Mouse (Mus musculus) heart, embryonic 13.5 days (tissue): ENCODE measurements around the gene Fgd3. TPM values are rescaled to one million over a fixed set of nuclear protein-coding genes. Genes with fewer than 3 reads are reported as not detected.

Experiments used
- ATAC-seq: fragments of 200-750 bp; cut with Nextera tagmentation; 2 replicates; pipeline ENCODE4 v1.8.0; 2017; ENCODE audit warnings: moderate TSS enrichment; ENCODE audit not compliant: insufficient number of reproducible peaks, low FRiP score, low TSS enrichment; ENCODE audit errors: extremely low read depth
- H3K27ac ChIP-seq: fragments of 300-500 bp; sonication (generic); replicated peaks from 2 replicates; pipeline ENCODE4 v1.5.1; 2015; ENCODE audit warnings: moderate library complexity, mild to moderate bottlenecking, inconsistent platforms
- H3K27me3 ChIP-seq: fragments of 300-500 bp; sonication (generic); replicated peaks from 2 replicates; pipeline ENCODE4 v1.6.1; 2015; ENCODE audit warnings: mild to moderate bottlenecking, inconsistent platforms
- H3K36me3 ChIP-seq: fragments of 300-500 bp; sonication (generic); 2 replicates; pipeline ENCODE4 v1.6.1; 2015; ENCODE audit warnings: mild to moderate bottlenecking, inconsistent platforms
- H3K4me1 ChIP-seq: fragments of 300-500 bp; sonication (generic); 2 replicates; pipeline ENCODE4 v1.6.1; 2015; ENCODE audit warnings: inconsistent platforms
- H3K4me2 ChIP-seq: fragments of 300-500 bp; sonication (generic); 2 replicates; pipeline ENCODE4 v1.6.1; 2015; ENCODE audit warnings: inconsistent platforms, mild to moderate bottlenecking, moderate library complexity
- H3K4me3 ChIP-seq: fragments of 300-500 bp; sonication (generic); 2 replicates; pipeline ENCODE4 v1.5.1; 2015; ENCODE audit warnings: moderate library complexity, mild to moderate bottlenecking, inconsistent platforms
- H3K9ac ChIP-seq: fragments of 300-500 bp; sonication (generic); 2 replicates; pipeline ENCODE4 v1.6.1; 2015; ENCODE audit warnings: inconsistent platforms, mild to moderate bottlenecking, moderate library complexity
- H3K9me3 ChIP-seq: fragments of 300-500 bp; sonication (generic); 2 replicates; pipeline ENCODE4 v1.6.1; 2016; ENCODE audit warnings: inconsistent platforms
- WGBS: fragments of 180-500 bp; shearing (Covaris S2); methylation state at CpG from one replicate; pipeline ENCODE4 v1.1.7; 2015; ENCODE audit warnings: mixed read lengths; 5-methylcytosine and 5-hydroxymethylcytosine counted together
- polyA plus RNA-seq: library from polyadenylated mRNA; unstranded; fragments of >200 nt; fragmentation: Nextera tagmentation; extraction: Ambion mirVana; gene quantifications from 2 replicates; pipeline ENCODE4 v1.2.1, GENCODE M21; 2015

The Fgd3 gene
- polyA plus RNA-seq, 1 experiment from 2014 or later: 0.05 TPM

DNA sequence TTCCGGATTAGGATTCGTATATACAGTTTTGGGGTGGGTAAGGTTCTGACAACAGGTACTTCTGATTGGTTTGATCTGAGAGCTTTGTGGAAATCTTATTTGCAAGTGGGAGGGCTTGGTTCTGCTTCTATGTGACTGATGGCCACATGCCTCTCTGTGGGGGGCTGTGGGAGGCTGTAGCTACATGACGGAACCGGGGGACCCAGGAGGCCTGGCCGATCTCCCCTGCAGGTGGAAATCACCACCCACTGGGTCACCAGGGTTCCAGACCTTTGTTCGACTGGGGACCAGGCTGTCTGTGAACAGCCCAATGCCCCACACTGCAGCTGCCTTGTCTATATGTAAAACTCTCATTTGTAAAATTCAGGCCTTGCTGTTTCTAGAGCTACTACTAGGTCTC lies 95.4 kb downstream of the Fgd3 start:
- WGBS: 22% methylated on average over 6 of the region's 6 CpGs
- H3K4me2 ChIP-seq: peak overlapping the region; percentile 45

DNA sequence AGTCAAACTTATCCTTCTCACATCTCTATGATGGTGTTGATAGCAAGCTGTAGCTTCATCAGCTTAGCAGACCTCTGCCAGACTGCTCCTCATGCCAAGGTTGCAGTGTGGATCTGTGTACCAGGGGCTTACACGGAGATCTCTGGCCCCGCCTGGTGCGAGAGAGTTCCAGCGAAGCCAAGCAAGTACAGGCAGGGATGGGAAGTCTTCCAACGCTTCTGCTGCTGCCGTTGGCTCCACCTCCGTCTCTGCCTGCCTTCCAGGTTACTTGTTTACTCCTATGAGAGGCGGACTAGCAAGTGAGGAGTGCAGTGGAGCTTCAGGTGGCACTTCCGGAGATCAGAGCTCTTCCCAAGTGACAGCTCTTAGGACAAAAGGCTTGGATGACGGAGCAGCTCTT lies 95.8 kb downstream of the Fgd3 start:
- WGBS: 11% methylated on average over 10 of the region's 10 CpGs

More for the DNA sequence above, 95.4 kb downstream of the Fgd3 start:
- Histone ChIP-seq H3K4me3 (no peak overlapping the region), H3K36me3 (no peaks in the 10 kb centered on the region), H3K27ac (no peak overlapping the region), H3K9ac (peak overlapping the region; percentile 21; the same call in 1 of the 2 replicates), H3K27me3 (peaks cover 29% of the 10 kb centered on the region), H3K9me3 (0 out of 2 replicates have a peak, but pooled peaks cover 4% of the 10 kb centered on the region), H3K4me1 (no peaks in the 10 kb centered on the region; the same call in 1 of the 2 replicates)
- no peak for ATAC-seq

DNA sequence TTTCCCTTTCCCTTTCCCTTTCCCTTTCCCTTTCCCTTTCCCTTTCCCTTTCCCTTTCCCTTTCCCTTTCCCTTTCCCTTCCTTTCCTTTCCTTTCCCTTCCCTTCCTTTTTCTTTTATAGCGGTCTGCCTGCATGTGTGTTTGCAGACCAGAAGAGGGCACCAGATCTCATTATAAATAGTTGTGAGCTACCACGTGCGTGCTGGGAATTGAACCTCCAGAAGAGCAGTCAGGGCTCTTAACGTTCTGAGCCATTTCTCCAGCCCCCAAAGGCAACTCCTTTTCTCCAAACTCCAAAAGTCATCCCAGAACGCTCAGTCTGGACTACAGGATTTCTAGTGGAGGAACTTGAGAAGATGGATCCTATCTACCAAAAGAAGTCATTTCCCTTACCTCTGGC lies 99.2 kb downstream of the Fgd3 start:
- no peaks in the 10 kb centered on the region for H3K36me3 ChIP-seq
- no peak overlapping the region for H3K4me2 ChIP-seq
- H3K27ac ChIP-seq: no peak overlapping the region
- peaks cover 10% of the 10 kb centered on the region for H3K4me1 ChIP-seq
- peaks cover 30% of the 10 kb centered on the region for H3K27me3 ChIP-seq
- H3K9ac ChIP-seq: no peak overlapping the region
- no peak overlapping the region for H3K4me3 ChIP-seq
- 14% methylated on average over 5 of the region's 5 CpGs for WGBS
- no peak for ATAC-seq
- 0 out of 2 replicates have a peak, but pooled peaks cover 4% of the 10 kb centered on the region for H3K9me3 ChIP-seq

More for the DNA sequence above, 95.8 kb downstream of the Fgd3 start:
- no peak overlapping the region for H3K4me3 ChIP-seq
- H3K27ac ChIP-seq: no peak overlapping the region
- peaks cover 30% of the 10 kb centered on the region for H3K27me3 ChIP-seq
- peak overlapping the region; percentile 21; the same call in 1 of the 2 replicates for H3K9ac ChIP-seq
- no peaks in the 10 kb centered on the region; the same call in 1 of the 2 replicates for H3K4me1 ChIP-seq
- no peak for ATAC-seq
- 0 out of 2 replicates have a peak, but pooled peaks cover 4% of the 10 kb centered on the region for H3K9me3 ChIP-seq
- no peaks in the 10 kb centered on the region for H3K36me3 ChIP-seq
- H3K4me2 ChIP-seq: peak overlapping the region; percentile 45

DNA sequence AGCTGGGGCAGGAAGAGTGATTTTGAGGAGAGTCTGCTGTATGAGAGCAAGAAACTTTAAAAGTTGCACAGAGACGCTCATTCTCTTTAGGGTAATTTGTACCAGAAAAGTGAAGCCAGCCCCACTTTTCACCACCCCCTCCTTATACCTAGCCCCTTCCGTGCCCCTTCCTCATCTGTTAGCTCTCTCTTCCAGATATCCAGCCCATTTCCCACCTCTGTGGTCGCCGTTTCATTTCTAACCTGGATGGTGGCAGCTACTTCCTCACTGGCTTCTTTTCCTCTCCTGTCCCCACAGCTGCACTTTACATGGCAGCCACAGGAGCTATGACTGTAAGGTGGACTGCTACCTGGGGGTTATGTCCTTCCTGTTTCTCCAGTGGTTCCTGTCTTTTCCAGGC lies 100.7 kb downstream of the Fgd3 start:
- H3K4me1 ChIP-seq: peaks cover 19% of the 10 kb centered on the region
- no peaks in the 10 kb centered on the region for H3K36me3 ChIP-seq
- H3K27ac ChIP-seq: no peak overlapping the region
- no peak overlapping the region for H3K9ac ChIP-seq
- H3K9me3 ChIP-seq: 0 out of 2 replicates have a peak, but pooled peaks cover 4% of the 10 kb centered on the region
- no peak overlapping the region for H3K4me3 ChIP-seq
- no peak overlapping the region for H3K4me2 ChIP-seq
- ATAC-seq: no peak
- WGBS: 71% methylated on average over 4 of the region's 4 CpGs
- H3K27me3 ChIP-seq: peaks cover 22% of the 10 kb centered on the region

DNA sequence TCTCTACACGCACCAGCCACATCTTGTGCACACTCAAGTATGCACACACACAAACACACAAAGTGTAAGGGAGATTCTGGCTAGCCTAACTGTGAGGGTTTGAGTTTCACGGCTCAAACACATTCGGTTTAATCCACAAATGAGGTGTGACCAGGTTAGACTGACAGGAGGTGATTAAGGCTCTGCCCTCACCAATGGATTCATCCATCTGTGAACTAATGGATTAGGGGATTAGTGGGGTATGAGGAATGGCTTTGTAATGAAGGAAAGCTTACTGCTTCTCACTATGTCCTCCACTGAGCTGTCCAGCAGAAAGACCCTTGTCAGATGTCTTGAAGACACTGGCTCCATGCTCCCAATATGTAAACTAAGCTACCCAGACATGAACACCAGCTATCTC lies 101.5 kb downstream of the Fgd3 start:
- Histone ChIP-seq H3K4me2 (no peak overlapping the region), H3K27me3 (peaks cover 15% of the 10 kb centered on the region), H3K36me3 (no peaks in the 10 kb centered on the region), H3K4me1 (peaks cover 26% of the 10 kb centered on the region), H3K9me3 (0 out of 2 replicates have a peak, but pooled peaks cover 4% of the 10 kb centered on the region), H3K9ac (no peak overlapping the region), H3K27ac (no peak overlapping the region), H3K4me3 (no peak overlapping the region)
- 53% methylated on average over 3 of the region's 3 CpGs for WGBS
- no peak for ATAC-seq

DNA sequence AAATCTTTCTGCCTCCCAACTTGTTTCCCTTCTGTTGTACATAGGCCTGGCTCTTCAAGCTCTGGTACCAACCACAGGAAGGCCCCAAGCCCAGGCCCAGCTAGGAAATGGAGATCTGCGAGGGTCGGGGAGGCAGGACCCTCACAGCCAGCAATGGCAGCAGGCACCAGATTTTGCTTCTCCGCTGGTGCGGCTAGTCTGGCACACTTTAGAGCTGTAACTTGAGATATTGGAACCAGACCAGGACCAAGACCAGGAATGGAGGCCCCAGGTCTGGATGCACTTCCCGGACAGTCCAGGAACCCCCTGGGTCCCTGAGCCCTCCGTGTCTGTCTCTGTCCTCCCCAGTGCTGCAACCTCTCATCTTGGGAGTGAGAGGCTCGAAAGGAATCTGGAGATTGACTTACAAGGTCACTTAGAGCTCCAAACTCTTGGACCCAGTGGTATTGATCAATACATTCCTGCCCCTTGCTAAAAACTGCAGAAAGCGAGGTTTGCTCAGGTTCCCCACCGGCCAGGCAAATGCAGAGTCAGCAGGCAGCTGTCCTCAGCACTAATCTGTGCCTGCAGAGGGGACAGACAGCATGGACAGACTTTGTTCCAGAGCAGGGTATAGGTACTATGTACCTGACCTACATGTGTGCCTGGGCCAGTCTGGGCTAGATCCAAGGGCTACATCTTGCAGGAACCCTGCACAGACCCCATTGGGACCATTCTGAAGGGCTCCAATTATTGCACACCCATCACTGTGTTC lies 103.1 kb downstream of the Fgd3 start:
- 52% methylated on average over 9 of the region's 9 CpGs for WGBS
- Histone ChIP-seq H3K27me3 (peaks cover 3% of the 10 kb centered on the region; the same call in 1 of the 2 replicates), H3K27ac (peak overlapping the region; percentile 89), H3K4me2 (peak overlapping the region; percentile 74), H3K9me3 (0 out of 2 replicates have a peak, but pooled peaks cover 4% of the 10 kb centered on the region), H3K4me1 (peaks cover 40% of the 10 kb centered on the region), H3K9ac (peak overlapping the region; percentile 90; the same call in 1 of the 2 replicates), H3K36me3 (no peaks in the 10 kb centered on the region), H3K4me3 (no peak overlapping the region)
- no peak for ATAC-seq

DNA sequence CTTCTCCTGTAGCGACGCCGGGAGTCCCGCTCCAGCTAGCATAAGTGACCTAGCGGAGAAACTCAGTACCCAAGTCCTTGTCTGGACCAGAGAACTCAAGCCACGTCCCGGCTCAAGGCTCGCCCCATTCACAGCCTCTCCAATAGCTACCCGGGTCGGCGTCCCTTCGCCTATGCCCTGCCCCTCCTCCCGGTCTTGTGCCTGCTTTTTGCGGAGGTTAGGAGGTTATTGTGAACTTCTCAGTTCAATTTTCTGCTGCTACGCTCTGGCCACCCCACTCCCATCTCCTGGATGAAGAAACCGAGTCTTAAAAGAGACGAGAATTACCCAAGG lies 103.9 kb downstream of the Fgd3 start:
- 0 out of 2 replicates have a peak, but pooled peaks cover 3% of the 10 kb centered on the region for H3K27me3 ChIP-seq
- peak overlapping the region; percentile 90 for H3K9ac ChIP-seq
- 4% methylated on average over 17 of the region's 17 CpGs for WGBS
- peak overlapping the region; percentile 89 for H3K27ac ChIP-seq
- H3K36me3 ChIP-seq: no peaks in the 10 kb centered on the region
- H3K4me2 ChIP-seq: peak overlapping the region; percentile 74
- H3K4me3 ChIP-seq: peak overlapping the region; percentile 80
- peaks cover 48% of the 10 kb centered on the region for H3K4me1 ChIP-seq
- H3K9me3 ChIP-seq: 0 out of 2 replicates have a peak, but pooled peaks cover 3% of the 10 kb centered on the region
- ATAC-seq: peak; percentile 27; the same call in 1 of the 2 replicates

DNA sequence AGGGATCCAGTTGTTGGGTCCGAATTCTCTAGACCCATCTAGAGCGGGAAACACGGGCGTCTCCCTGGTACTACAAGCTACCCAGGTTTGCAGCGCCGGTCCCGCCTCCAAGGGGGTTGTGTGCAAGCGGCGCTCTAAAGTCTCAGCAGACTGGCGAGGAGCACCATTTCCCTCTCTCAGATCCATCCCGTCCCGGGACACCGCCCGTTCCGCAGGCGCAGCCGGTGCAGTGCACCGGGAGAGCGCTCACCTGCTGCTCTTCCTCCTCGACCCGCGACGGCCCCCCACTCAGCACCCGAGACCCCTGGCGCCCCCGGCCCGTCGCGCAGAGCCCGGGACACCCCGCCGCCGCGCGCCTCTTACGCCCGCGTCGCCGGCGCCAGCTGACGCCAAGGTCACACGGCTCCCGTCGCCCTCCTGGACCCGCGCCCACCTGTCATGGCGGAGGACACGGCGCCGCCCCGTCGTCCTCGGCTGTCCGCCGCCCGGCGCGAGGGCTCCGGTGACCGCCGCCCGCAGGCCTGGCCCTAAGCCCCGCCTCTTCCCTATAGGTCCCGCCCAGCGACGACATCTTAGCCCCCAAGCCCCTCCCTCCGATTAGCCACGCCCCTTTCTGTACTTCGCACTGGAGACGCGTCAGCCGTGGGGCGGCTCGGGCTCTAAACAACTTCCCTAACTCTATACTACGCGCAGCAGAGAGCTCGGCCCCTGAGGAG lies 104.4 kb downstream of the Fgd3 start, which contains the start of gene Card19:
TSS of gene Card19 (minus strand) at position 534 of the 716 bp plus-strand sequence.
- Histone ChIP-seq H3K4me3 (peak within 1 kb of the TSS; percentile 80), H3K9ac (peak within 1 kb of the TSS; percentile 90), H3K9me3 (no peaks in the 10 kb centered on the region), H3K36me3 (no peaks in the 10 kb centered on the region), H3K4me1 (peaks cover 53% of the 10 kb centered on the region), H3K27ac (peak within 1 kb of the TSS; percentile 89), H3K27me3 (0 out of 2 replicates have a peak, but pooled peaks cover 3% of the 10 kb centered on the region), H3K4me2 (peak within 1 kb of the TSS; percentile 74)
- ATAC-seq: peak; percentile 78
- WGBS: under 1% methylated on average over 76 of the region's 78 CpGs

DNA sequence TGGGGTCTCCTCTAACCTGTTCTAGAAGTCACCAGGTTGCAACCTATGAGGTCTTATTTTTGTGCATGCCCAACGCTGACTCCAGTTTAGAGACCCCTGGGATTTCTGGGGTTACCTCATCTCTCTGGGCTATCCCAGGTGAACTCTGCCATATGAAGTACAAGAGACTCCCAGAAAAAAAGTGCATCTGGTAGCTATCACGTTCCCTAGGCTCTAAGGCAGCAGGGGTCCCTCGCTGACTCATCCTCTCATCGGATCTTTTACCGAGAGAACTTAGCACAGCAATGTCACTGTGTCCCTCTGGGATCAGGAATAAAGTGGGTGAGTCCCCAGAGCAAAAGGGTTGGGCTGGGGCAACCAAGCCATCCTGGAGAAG lies 105.0 kb downstream of the Fgd3 start:
- Histone ChIP-seq H3K27ac (peak overlapping the region; percentile 89), H3K9me3 (no peaks in the 10 kb centered on the region), H3K9ac (peak overlapping the region; percentile 90), H3K4me3 (peak overlapping the region; percentile 80), H3K4me1 (peaks cover 57% of the 10 kb centered on the region), H3K36me3 (no peaks in the 10 kb centered on the region), H3K27me3 (0 out of 2 replicates have a peak, but pooled peaks cover 3% of the 10 kb centered on the region), H3K4me2 (peak overlapping the region; percentile 74)
- no peak for ATAC-seq
- WGBS: 6% methylated on average over 5 of the region's 5 CpGs

DNA sequence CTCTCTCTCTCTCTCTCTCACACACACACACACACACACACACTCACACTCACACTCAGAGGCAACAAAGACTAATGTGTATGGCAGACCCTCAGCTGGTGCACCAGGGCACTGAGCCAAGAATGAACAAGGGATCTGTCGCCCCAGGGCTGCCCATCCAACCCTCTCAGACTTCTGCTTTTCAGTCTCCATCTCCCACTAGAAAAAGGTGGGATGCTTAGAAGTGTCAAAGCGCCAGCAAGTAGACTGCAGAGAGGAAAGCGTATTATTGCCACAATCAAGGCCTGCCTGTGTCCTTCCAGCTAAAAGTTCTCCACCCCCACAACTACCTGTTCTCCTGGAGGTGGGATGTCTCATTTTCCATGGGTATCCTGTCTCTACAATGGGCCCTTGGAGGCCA lies 105.7 kb downstream of the Fgd3 start:
- Histone ChIP-seq H3K27ac (0 out of 2 replicates have a peak overlapping the region, but pooled peaks have one; percentile 16), H3K4me3 (peak overlapping the region; percentile 80), H3K4me1 (peaks cover 61% of the 10 kb centered on the region), H3K9ac (peak overlapping the region; percentile 90), H3K9me3 (no peaks in the 10 kb centered on the region), H3K4me2 (peak overlapping the region; percentile 74), H3K36me3 (no peaks in the 10 kb centered on the region), H3K27me3 (no peaks in the 10 kb centered on the region)
- no peak for ATAC-seq
- WGBS: 63% methylated on average over 3 of the region's 3 CpGs

DNA sequence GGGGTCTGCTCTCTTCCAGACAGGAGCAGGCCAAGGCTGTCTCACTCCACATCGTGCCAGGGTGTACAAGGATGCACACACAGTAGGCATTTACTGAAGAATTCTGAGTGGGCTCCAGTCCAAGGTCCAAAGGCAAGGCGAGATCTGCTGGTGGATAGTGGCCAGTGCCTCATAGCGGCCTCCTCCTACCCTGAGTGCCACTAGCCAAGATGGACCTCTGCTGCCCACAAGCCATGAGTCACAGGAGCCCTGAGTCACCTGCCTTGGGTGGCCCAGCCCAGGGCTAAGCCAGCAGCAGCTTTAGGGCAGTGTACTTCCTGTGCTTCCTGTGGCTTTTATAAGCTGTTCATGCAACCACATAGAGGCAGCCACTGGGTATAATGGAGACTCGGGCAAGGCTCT lies 106.6 kb downstream of the Fgd3 start:
- peaks cover 64% of the 10 kb centered on the region for H3K4me1 ChIP-seq
- no peaks in the 10 kb centered on the region for H3K9me3 ChIP-seq
- H3K27ac ChIP-seq: peak overlapping the region; percentile 16; the same call in 1 of the 2 replicates
- no peaks in the 10 kb centered on the region for H3K36me3 ChIP-seq
- WGBS: 50% methylated on average over 4 of the region's 4 CpGs
- no peak for ATAC-seq
- peak overlapping the region; percentile 74 for H3K4me2 ChIP-seq
- peak overlapping the region; percentile 53; the same call in 1 of the 2 replicates for H3K9ac ChIP-seq
- no peaks in the 10 kb centered on the region for H3K27me3 ChIP-seq
- H3K4me3 ChIP-seq: peak overlapping the region; percentile 0; the same call in 1 of the 2 replicates
